Mouse (Mus musculus) forebrain, embryonic 14.5 days (tissue): ENCODE results near the gene Pitpnc1. TPM values are rescaled to one million over a fixed set of nuclear protein-coding genes. Genes with fewer than 3 reads are reported as not detected.

Experiments
- ATAC-seq: fragments of 200-750 bp; cut with Nextera tagmentation; 2 replicates; pipeline ENCODE4 v1.8.0; 2017; ENCODE audit warnings: mild to moderate bottlenecking, moderate library complexity
- DNase-seq: peaks from one replicate; pipeline ENCODE4 v3.0.0-alpha.2; 2015; ENCODE audit warnings: low spot score
- H3K27ac ChIP-seq: fragments of 300-500 bp; sonication (generic); 2 replicates; pipeline ENCODE4 v1.5.1; 2014; ENCODE audit warnings: low read depth, mild to moderate bottlenecking, control low read depth, low read length, moderate library complexity
- H3K27me3 ChIP-seq: fragments of 300-500 bp; sonication (generic); replicated peaks from 2 replicates; pipeline ENCODE4 v1.6.1; 2014; ENCODE audit warnings: low read length, control low read depth, mixed read lengths; ENCODE audit not compliant: control insufficient read depth, insufficient read depth
- H3K36me3 ChIP-seq: fragments of 300-500 bp; sonication (generic); 2 replicates; pipeline ENCODE4 v1.6.1; 2014; ENCODE audit warnings: low read length, control low read depth; ENCODE audit not compliant: control insufficient read depth, insufficient read depth
- H3K4me1 ChIP-seq: fragments of 300-500 bp; sonication (generic); 2 replicates; pipeline ENCODE4 v1.6.1; 2014; ENCODE audit warnings: antibody characterized with exemption, low read length, control low read depth; ENCODE audit not compliant: control insufficient read depth, insufficient read depth
- H3K4me2 ChIP-seq: fragments of 300-500 bp; sonication (generic); 2 replicates; pipeline ENCODE4 v1.6.1; 2014; ENCODE audit warnings: mild to moderate bottlenecking, control low read depth, low read length
- H3K4me3 ChIP-seq: fragments of 300-500 bp; sonication (generic); 2 replicates; pipeline ENCODE4 v1.5.1; 2014; ENCODE audit warnings: low read depth, low read length, control low read depth
- H3K9ac ChIP-seq: fragments of 300-500 bp; sonication (generic); 2 replicates; pipeline ENCODE4 v1.6.1; 2014; ENCODE audit warnings: mild to moderate bottlenecking, low read length, control low read depth, moderate library complexity
- H3K9me3 ChIP-seq: fragments of 300-500 bp; sonication (generic); replicated peaks from 2 replicates; pipeline ENCODE4 v1.6.1; 2016; ENCODE audit warnings: low read length, control low read depth, mixed read lengths; ENCODE audit not compliant: control insufficient read depth
- WGBS: fragments of 180-500 bp; shearing (Covaris S2); extraction: QIAGEN DNeasy Blood & Tissue Kit; methylation state at CpG from one replicate; pipeline ENCODE4 v1.1.7; 2014; 5-methylcytosine and 5-hydroxymethylcytosine counted together
- polyA plus RNA-seq: library from polyadenylated mRNA; unstranded; fragments of >200 nt; fragmentation: Nextera tagmentation; extraction: Ambion mirVana; gene quantifications from 2 replicates; pipeline ENCODE4 v1.2.1, GENCODE M21; 2014

The Pitpnc1 gene
- polyA plus RNA-seq, 1 experiment from 2014 or later, result 31.4 TPM

DNA sequence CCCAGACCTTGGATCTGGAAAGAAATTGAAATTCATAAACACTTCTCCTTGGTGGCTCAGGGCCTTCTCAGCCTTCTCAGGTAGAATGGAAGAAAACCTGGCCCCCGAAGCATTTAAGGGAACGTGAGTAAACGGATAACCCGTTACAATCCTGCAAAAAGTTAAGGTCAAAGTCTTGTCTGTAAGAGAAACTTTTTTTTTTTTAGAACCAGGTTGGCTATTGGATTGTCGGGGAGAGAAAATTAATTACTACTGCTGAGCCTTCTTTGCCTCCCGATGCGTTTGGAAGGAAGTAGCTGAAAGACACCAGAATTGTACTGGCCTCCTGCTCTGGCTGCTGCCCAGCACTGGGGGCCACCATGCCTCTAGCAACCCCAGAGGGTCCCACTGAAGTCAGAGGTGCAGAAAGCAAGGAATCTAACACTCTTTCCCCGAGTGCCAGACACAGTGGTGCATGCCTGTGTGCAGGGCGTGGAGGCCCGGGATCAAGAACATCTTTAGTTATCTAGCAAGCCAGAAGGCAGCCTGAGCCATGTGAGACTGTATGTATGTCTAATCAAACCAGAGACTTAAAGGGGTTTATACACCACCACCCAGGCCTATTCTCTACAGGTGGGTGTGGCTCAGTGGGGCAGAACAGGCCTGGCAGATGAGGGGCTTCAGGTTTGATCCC lies 73.0 kb downstream of the Pitpnc1 start:
- no peak for ATAC-seq
- H3K4me1 ChIP-seq, result peaks cover 14% of the 10 kb centered on the region
- DNase-seq, result no peak
- 81% methylated on average over 10 of the region's 10 CpGs for WGBS
- H3K4me3 ChIP-seq, result no peak overlapping the region
- no peaks in the 10 kb centered on the region for H3K36me3 ChIP-seq
- no peak overlapping the region for H3K4me2 ChIP-seq
- H3K9ac ChIP-seq, result no peak overlapping the region
- no peaks in the 10 kb centered on the region for H3K9me3 ChIP-seq
- no peak overlapping the region for H3K27ac ChIP-seq
- H3K27me3 ChIP-seq, result no peaks in the 10 kb centered on the region

DNA sequence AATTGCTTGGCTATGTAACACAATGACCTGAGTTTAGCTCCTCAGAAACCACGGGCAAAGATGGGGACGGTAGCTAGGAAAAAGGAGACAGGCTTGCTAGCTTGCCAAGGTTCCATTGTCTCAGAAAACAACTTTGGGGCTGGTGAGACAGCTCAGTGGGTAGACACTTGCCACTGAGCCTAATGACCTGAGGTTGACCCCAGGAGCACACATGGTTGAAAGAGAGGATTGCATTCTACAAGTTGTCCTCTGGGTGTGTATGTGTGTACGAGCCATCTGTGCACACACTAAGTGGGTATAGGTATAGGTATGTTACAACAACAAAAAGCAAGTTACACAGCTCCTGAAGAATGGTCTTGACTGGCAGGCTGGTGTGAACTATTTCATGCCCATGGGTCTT lies 76.3 kb downstream of the Pitpnc1 start:
- Histone ChIP-seq H3K27me3 (no peaks in the 10 kb centered on the region), H3K4me1 (peaks cover 33% of the 10 kb centered on the region), H3K9ac (no peak overlapping the region), H3K4me2 (no peak overlapping the region), H3K27ac (no peak overlapping the region), H3K36me3 (no peaks in the 10 kb centered on the region), H3K4me3 (no peak overlapping the region), H3K9me3 (no peaks in the 10 kb centered on the region)
- DNase-seq (no peak), ATAC-seq (no peak)
- WGBS, result 85% methylated on average over 3 of the region's 3 CpGs

DNA sequence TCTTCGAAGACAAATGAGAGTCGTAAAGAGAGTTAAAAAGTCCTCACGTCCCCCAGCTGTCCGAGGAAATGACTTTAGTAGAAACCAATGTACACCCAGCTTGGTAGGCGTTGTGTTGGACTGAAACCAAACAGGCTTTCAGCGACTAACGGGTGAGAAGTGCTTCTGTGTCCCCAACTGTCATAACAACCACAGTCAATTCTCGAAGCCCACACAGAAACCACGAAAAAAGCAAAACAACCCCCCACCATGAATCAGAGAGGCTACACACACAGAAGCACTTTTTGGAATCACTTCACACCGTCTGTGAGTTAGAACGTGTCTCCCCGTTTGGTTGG lies 76.7 kb downstream of the Pitpnc1 start:
- DNase-seq (no peak), ATAC-seq (no peak)
- Histone ChIP-seq H3K9me3 (no peaks in the 10 kb centered on the region), H3K4me3 (no peak overlapping the region), H3K27me3 (no peaks in the 10 kb centered on the region), H3K9ac (no peak overlapping the region), H3K4me1 (peaks cover 37% of the 10 kb centered on the region), H3K4me2 (no peak overlapping the region), H3K27ac (no peak overlapping the region), H3K36me3 (no peaks in the 10 kb centered on the region)
- 74% methylated on average over 12 of the region's 12 CpGs for WGBS

DNA sequence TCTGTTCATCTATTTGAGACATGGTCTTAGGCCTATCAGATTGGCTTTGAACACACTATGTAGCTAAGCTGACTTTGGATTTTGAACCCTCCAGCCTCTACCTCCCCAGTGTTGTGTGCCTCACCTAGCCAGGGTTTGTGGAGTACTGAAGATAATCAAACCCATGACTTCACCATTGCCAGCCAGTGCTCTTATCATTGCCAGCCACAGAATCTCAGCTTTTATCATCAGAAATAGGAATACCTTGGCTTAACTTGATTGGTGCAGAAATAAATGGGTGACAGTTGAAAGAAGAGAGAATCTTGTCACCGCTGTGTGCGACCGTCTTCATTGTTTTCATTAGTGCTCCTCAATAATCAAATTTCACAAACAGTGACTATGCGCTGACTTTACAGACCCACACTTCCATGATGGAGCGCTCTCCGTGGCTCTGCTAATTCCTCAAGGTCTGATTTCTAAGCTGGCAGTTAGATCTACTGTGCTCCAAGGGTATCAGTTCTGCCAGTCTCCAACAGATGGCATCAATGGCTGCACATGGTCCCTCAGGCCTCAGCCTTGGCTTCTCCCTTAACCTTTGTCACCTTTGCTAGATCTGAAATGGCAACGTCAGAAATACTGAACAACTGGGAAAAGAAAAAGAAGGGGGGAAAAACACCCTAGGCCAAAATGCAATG lies 77.2 kb downstream of the Pitpnc1 start:
- H3K9ac ChIP-seq, result no peak overlapping the region
- H3K36me3 ChIP-seq, result no peaks in the 10 kb centered on the region
- no peak for DNase-seq
- no peak overlapping the region for H3K4me2 ChIP-seq
- H3K4me3 ChIP-seq, result no peak overlapping the region
- no peaks in the 10 kb centered on the region for H3K9me3 ChIP-seq
- ATAC-seq, result no peak
- WGBS, result 90% methylated on average over 7 of the region's 7 CpGs
- no peak overlapping the region for H3K27ac ChIP-seq
- H3K27me3 ChIP-seq, result no peaks in the 10 kb centered on the region
- peaks cover 39% of the 10 kb centered on the region for H3K4me1 ChIP-seq

DNA sequence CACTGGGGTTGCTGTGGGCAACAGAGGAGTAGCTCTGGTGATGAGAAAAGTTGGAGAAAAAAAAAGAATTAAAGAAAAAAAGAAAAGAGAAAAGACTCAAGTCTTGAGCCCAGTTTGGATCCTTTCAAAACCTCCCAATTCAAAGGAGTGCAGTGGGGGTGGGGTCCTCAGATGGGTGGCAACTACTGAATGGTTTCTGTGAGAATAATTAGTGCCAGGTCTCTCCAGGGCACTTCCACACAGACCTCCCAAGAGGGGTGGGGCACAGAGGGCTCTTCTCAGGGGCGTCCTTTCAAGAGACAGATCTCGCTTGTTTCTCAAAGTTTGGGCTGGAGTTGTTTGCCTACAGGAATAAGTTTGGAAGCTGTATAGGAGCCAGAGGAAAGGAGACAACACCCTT lies 80.0 kb downstream of the Pitpnc1 start:
- 8% methylated on average over 2 of the region's 2 CpGs for WGBS
- no peaks in the 10 kb centered on the region for H3K9me3 ChIP-seq
- H3K27me3 ChIP-seq, result no peaks in the 10 kb centered on the region
- no peaks in the 10 kb centered on the region for H3K36me3 ChIP-seq
- H3K9ac ChIP-seq, result no peak overlapping the region
- peak overlapping the region; percentile 63 for H3K27ac ChIP-seq
- peak; percentile 73 for ATAC-seq
- peak overlapping the region; percentile 19; the same call in 1 of the 2 replicates for H3K4me2 ChIP-seq
- peaks cover 30% of the 10 kb centered on the region for H3K4me1 ChIP-seq
- H3K4me3 ChIP-seq, result no peak overlapping the region
- peak; percentile 72 for DNase-seq

GRCm38 (mm10) chr11:107390001-107390400 lies 80.5 kb downstream of the Pitpnc1 start:
- Histone ChIP-seq H3K4me3 (no peak overlapping the region), H3K27me3 (no peaks in the 10 kb centered on the region), H3K4me2 (peak overlapping the region; percentile 19; the same call in 1 of the 2 replicates), H3K4me1 (peaks cover 30% of the 10 kb centered on the region), H3K27ac (peak overlapping the region; percentile 63), H3K36me3 (no peaks in the 10 kb centered on the region), H3K9me3 (no peaks in the 10 kb centered on the region), H3K9ac (no peak overlapping the region)
- peak; percentile 57 for ATAC-seq
- 27% methylated on average over 10 of the region's 10 CpGs for WGBS
- peak; percentile 82 for DNase-seq

- Histone ChIP-seq H3K4me2 (no peak overlapping the region), H3K27ac (no peak overlapping the region), H3K4me3 (no peak overlapping the region), H3K4me1 (peaks cover 25% of the 10 kb centered on the region), H3K9ac (no peak overlapping the region), H3K9me3 (no peaks in the 10 kb centered on the region), H3K27me3 (no peaks in the 10 kb centered on the region), H3K36me3 (no peaks in the 10 kb centered on the region)
- DNase-seq (no peak), ATAC-seq (no peak)
- WGBS, result 91% methylated on average over 10 of the region's 10 CpGs
Measured at GRCm38 (mm10) chr11:107386481-107386880, 84.0 kb downstream of the Pitpnc1 start.

DNA sequence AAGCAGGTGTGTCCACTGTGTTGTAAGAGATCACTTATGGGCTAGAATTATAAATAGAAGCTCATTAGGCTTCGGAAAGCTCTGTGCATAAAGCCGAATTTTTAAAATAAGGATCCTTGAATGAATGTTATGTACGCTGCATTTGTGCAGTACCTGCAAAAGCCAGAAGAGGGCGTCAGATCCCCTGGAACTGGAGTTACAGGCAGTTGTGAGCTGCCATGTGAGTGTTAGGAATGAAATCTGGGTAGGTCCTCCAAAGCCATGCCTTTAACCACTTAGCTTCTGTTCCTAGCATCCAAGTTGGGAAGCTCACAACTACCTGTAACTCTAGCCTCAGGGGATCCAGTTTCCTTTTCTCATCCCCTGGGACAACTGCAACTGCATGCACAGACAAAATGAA lies 85.2 kb downstream of the Pitpnc1 start:
- no peaks in the 10 kb centered on the region for H3K9me3 ChIP-seq
- H3K4me3 ChIP-seq, result no peak overlapping the region
- H3K27ac ChIP-seq, result no peak overlapping the region
- no peak for DNase-seq
- H3K4me1 ChIP-seq, result peaks cover 15% of the 10 kb centered on the region
- H3K27me3 ChIP-seq, result no peaks in the 10 kb centered on the region
- 60% methylated on average over 4 of the region's 4 CpGs for WGBS
- H3K9ac ChIP-seq, result no peak overlapping the region
- no peak overlapping the region for H3K4me2 ChIP-seq
- no peaks in the 10 kb centered on the region for H3K36me3 ChIP-seq
- no peak for ATAC-seq

- H3K9ac ChIP-seq, result no peak overlapping the region
- H3K27ac ChIP-seq, result no peak overlapping the region
- H3K36me3 ChIP-seq, result no peaks in the 10 kb centered on the region
- no peaks in the 10 kb centered on the region for H3K9me3 ChIP-seq
- ATAC-seq (no peak), DNase-seq (no peak)
- peaks cover 4% of the 10 kb centered on the region for H3K4me1 ChIP-seq
- H3K4me3 ChIP-seq, result no peak overlapping the region
- no peak overlapping the region for H3K4me2 ChIP-seq
- 82% methylated on average over 6 of the region's 6 CpGs for WGBS
- no peaks in the 10 kb centered on the region for H3K27me3 ChIP-seq
Measured at GRCm38 (mm10) chr11:107383985-107384384, 86.5 kb downstream of the Pitpnc1 start.
